Mouse (Mus musculus) urinary bladder, postnatal 14 days (tissue): Measurements from ENCODE around the gene Mars.
A peak's percentile ranks its signal among the peaks of the same experiment; 100 is the strongest.

ENCODE experiments used
- DNase-seq: peaks from one replicate; pipeline ENCODE4 v3.0.0; 2021; ENCODE audit warnings: low spot score

Gene Mars

DNA sequence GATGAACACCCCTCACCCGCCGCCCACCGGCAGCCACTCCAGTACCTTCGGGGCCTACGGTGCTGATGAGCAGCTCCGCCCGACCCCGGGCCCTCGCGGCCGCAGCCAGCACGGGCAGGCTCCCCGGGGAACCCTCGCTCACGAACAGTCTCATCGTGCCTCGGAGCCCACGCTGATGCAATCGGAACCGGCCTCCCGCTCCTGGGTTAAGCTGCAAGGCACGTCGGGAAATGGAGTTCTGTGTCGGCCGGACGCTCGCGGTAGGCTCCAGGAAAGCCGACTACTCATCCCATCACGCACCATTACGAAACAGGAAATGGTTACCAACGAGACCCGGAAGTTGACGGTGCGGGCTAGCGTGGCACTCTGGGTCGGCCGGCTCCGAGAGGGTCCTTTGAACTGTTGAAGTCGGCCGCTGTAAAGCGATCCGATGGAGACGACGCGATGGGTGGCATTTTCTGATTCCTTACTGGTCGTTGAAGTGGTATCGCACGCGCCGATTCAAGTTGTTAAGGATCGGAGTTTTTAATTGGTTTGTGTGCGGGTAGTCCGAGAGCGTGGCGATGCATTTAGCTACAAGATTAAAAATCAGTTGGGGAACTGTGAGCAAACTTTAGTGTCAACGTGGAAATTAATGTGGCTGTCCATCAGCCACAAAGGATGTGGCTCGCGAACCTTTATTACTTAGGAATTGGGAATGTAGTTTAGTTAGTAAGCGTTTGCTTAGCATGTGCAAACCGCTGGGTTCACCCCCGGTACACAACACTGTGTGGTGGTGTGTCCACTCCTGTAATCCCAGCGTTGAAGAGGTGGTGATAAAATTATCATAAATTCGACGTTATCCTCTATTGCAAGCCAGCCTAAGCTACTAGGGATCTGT, at the start of gene Mars:
TSS of gene Mars (minus strand) at position 311 of the 880 bp plus-strand sequence.
- DNase-seq, result peak; percentile 94

DNA sequence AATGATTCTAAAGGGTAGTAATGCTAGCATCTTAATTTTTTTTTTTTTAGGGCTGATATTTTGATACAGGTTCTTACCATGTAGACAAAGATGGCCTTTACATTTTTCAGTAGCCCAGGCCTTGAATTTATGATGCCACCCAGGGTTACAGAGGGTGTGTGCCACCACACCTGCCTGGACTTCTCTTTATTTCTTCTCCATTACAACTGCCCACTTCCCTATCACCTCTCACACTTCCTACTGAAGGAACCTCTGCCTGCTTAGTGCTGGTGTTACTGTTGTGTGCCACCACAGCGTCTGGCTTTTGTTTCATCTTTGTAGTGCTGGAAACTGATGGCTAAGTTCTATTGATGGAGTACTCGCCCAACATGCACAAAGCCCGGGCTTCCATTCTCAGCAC, 49.1 kb upstream of the Mars start:
- no peak for DNase-seq

DNA sequence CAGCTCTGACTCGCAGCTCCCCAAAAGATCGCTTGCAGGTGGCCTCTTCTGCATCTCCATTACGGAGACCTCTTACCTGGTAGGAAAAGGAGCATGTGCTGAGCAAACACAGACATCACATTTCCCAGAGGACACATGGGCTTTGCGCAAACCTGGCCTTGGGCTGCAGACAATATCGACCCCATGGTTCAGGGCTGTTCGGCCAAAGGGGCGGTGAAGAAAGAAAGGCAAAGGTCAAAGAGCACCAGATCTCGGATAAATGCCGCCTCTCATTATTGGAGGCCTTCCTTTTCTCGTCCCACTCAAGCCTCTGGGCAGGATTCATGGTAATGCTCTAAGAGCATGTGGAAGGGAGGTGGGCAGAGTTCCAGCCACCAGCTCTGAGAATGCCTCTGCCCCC, 43.8 kb upstream of the Mars start:
- DNase-seq, result no peak

DNA sequence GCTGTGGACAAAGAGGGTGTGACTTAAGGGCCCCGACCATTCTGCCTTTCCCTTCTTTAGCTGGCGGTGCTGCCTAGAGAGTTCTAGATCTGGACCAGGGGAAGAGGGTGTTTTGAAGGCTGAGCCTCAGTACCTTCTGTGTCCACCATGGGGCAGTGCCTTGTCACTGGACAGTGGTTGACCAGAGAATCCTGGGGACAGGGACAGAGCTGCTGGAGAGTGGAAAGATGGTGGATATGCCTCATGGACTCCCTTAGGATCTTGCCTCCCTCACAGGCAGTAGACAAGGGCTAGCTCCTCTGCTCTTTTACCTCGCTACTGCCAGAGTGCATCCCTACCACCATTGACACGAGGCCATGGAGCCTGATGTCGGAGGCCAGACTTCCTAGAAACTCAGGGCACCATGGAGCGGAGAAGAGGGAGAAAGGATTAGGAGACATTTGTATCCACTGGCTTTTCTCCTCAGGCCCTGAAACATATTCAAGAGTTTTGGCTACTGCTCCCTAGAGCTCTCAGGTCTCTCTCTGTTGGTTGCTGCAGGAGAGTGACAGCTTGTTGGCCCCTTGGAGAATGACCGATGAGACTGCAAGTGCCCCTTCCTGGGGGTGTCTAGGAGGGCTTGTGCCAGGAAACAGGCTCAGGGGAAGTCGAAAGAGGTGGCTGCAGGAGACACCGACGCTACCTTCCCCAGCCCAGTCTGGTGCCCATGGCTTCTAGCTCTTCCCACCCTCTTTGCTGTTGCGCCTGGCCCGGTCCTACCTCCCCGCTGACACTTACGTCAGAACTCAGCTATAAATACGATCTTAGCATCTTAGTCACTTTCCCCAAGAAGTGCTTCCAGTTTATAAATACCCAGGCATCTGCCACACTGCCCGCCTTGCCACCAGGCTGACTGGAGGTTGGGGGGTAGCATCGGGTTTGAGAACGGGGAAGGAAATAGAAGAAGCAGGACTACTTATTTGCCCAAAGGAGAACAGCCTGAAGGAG, 42.6 kb upstream of the Mars start, which contains the start of gene Inhbe:
TSS of gene Inhbe (minus strand) at position 503 of the 987 bp plus-strand sequence.
- no peak for DNase-seq

DNA sequence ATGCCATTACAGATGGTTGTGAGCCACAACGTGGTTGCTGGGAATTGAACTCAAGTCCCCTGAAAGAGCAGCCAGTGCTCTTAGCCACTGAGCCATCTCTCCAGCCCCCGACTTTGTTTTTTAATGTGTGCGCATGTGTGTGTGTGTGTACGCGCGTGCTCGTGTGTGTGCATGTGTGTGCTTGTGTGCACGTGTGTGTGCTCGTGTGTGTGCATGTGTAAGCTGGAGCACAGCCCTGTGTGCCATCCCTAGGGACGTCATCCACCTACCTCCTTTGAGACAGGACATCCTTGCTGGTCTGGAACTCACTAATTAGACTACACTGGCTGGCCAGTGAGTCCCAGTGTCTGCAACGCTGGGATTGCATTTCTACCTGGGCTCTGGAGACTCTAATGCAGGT, 41.2 kb upstream of the Mars start:
- DNase-seq, result no peak

DNA sequence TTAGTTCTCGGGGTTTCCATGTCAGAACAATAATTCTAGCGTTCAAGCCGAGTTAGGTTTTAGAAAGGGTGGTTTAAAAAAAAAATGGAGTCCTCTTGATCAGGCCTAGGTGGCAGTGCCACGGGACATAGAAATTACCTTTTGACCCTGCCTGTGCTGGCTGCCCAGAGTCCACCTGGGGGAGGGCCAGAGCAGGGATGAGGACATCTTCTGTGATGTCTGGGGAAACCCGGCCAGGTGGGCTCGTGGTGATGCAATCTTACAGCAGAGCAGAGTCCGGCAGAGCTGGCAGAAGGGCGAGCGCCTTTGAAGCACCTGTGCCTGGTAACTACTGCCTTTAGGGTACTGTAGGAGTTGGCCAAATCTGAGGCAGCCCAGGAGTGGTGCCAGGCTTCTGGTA, 40.6 kb upstream of the Mars start:
- DNase-seq, result no peak

DNA sequence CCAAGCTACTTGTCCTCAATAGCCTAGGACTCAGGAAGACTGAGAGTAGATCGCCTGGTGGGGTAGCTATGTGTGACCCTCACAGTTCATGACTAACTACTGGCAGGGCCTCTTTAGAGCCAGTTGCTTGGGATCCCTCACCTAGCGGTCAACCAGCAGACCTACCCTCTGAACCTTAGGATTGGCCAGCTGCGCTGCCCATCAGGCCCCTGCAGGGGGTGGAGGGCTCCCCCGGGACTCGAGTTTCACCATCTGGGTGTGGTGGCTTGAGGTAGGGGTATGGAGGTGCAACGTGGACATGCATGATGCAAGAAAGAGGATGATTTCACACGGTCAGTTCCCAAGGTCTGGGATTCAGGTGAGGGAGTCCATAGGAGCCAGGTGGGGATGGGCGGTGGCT, 40.1 kb upstream of the Mars start:
- no peak for DNase-seq

DNA sequence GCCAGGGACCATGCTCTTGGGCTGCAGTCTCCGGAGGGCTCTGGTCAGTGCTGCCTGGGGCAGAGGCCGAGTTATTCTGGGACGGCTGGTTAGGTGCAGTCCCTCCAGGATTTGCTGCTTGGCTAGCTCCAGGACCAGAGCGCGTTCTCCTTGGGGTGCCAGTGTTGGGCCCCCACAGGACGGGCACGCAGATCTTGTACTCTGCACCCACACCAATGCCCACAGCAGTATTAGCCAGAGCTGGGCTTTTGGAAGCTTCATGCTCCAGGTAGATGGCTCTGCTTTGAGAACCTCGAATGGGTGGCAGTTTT, 39.7 kb upstream of the Mars start:
- DNase-seq, result no peak

DNA sequence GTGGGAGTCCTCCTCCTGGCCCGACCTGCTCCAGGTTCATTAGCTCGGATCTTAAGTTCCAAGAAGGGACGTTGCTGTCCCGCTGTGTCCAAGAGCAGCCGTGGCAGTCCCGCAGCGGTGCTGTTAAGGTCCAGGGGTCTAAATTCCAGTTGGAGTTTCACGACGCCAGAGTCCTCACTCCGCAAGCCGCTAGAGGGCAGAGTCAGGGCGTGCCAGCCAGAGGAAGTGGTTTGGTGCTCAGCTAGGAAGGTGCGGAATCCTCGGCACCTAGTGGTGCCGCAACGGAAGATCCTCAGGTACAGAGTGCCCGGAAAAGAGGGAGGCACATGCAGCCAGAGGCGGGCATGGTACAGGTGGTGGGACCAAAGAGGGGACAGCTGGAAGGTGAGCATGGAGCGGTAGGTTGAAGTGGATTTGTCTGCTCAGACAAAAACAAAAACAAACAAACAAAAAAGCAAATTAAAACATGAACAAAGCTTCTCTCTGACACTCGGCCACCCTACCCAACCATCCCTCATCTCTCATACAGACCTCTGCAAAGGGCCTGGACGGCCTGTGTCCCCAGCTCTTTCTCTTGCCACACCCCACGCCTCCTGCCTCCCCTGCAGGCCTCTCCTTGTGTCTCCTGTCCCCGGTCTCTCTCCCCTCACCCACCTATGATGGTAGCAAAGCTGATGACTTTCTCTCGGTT, 39.2 kb upstream of the Mars start:
- DNase-seq, result peak; percentile 71

DNA sequence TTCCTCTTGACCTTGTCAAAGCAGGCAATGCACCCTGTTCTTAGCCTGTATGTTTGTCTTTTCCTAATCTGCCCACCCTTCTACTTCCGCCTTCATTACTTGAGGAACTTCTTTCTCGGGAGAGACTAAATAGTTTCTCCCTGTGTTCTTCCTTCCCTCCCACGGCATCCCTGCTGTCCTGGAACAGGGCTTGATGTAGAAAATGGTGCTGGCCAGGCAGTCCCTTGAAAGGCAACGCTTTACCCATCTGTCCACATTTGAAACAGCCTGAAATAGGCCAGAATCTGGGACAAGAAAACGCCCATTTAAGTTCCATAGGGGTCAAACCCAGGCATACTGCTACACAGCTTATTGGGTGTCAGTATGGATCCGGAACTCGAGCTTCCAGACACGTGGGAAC, 38.2 kb upstream of the Mars start:
- no peak for DNase-seq

DNA sequence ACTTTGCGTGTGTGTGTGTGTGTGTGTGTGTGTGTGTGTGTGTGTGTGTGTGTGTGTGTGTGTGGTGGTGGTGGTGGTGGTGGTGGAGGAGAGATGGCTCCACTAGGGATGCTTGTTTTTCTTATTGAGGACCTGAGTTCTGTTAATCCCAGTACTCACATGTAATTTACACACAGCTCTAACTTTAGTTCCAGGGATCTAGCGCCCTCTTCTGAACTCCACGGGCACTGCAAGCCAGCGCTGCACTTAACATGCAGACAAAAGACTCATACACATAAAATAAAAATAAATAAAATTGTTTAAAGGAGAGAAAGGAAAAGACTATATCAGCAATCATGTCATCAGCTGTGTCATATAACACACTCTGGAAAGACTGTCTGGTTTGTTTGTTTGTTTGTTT, 37.4 kb upstream of the Mars start:
- no peak for DNase-seq

DNA sequence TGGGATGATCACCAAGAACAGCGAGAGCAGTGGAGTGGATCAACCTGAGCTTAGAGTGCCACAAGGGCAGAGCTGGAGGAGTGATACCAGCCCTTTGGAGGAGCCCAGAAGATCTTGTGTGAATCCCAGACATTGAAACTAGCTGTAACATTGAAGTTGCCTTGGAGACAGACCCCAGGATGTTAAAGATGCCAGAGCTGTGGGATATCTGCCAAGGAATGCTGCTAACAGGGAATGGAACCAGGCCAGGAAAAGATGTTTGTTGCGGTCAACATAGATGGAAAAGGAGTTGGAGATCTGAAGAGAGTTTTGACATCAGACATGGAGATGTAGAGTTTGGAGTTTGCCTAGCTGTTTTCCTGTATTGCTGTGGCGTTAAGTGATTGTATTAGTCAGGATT, 34.6 kb upstream of the Mars start:
- DNase-seq, result no peak

DNA sequence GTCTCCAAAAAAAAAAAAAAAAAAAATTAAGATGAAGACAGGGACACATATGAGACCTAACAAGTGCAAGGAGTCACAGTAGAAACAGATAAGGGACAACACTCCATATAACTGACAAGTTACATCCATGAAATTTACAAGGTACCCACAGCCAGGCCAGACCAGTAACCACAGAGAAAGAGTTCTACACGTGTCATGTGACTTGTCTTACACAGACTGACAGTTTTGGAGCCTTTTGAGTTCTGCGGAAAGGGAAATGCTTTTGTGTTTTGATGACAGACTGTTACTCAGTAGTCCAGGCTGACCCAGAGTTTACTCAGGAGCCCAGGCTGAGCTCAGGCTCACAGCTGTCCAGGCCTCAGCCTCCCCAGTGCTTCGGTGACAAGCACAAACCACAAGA, 31.4 kb upstream of the Mars start:
- no peak for DNase-seq

DNA sequence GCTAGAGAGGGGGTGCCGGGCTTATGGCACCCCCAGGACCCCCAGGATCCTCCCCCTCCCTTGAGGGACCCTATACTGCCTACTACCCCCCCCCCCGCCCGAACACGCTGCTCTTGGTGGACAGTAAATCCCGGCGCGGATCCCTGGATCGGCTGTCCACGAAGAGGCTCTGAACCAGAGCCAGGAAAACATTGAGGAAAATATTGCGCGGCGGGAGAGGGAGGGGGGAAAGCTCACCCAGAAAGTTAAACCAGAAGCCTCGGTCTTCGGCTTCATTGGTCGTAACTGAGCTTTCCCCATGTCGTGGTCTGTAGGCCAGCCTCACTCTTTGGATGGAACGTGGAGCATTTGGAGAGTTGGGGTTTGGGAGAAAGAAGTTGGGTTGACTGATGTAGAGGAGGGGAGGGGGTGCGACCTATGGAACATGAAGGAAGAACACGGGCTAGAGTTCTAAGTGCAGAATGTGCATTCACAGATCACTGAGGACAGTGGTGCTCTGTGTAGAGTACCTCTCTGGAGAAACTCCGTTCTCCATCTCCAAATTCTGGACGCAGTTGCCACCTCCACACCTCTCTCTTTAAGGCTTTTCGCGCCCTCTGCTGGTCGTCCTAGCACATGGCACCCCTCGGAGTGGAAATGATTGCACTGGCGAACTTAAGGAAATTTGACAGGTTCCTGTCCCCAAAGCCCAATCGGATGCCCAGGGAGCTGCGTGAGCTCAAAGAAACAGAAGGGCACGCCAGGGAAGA, 30.5 kb upstream of the Mars start, which contains the start of gene Gli1:
TSS of gene Gli1 (minus strand) at position 84 of the 749 bp plus-strand sequence.
- DNase-seq, result peak; percentile 87

DNA sequence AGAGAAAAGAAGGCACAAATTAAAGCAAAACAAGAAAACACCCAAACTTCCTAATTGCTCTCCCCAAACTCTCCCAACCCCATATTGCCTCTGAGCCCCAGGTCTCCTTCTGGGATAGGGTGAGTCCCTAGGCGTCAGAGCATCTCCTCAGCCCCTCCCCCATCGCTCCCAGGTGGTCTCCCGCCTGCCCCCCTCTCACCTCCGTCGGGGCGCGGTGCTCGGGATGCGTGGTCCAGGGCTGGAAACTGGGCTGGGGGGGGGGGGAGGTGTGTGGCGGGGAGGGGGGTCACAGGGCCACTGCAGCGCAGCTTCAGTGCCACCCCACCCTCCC, 29.7 kb upstream of the Mars start:
- DNase-seq, result no peak

DNA sequence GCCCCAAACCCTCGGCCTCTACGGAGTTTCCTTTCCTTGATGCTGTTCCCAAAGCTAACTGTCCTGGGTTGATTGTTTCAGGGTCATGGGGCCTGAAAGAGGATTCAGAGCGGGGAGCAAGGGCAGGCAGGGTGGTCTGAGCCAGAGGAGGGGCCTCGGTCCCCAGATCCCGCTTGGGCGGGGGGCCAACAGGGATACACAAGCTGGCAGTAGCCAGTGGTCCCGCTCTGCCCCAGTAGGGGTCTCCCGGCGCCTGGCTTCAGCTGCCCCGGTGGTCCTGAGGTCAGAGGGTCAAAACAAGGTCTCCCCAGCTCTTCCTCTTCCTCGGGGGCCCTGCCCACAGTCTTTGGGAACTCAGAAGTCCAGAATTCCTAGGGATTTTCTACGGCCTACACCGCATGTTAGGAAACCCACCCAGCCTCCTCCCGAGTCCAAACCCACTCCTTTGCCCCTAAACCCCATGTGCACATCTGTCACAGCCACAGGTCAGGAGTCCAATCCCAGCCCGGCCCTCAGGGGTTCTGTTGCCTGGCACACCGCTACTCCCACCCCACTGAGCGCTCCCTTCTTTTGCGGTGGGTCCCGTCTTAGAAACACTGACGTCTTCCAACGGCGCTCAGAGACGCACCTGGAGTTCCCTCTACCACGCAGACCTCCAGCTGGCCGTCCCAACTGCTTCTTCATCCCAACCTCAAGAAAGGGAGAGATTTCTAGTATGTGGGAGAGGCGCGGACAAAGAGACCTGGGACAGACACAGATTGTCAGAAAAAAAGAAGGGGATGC, 29.2 kb upstream of the Mars start:
- DNase-seq, result no peak

DNA sequence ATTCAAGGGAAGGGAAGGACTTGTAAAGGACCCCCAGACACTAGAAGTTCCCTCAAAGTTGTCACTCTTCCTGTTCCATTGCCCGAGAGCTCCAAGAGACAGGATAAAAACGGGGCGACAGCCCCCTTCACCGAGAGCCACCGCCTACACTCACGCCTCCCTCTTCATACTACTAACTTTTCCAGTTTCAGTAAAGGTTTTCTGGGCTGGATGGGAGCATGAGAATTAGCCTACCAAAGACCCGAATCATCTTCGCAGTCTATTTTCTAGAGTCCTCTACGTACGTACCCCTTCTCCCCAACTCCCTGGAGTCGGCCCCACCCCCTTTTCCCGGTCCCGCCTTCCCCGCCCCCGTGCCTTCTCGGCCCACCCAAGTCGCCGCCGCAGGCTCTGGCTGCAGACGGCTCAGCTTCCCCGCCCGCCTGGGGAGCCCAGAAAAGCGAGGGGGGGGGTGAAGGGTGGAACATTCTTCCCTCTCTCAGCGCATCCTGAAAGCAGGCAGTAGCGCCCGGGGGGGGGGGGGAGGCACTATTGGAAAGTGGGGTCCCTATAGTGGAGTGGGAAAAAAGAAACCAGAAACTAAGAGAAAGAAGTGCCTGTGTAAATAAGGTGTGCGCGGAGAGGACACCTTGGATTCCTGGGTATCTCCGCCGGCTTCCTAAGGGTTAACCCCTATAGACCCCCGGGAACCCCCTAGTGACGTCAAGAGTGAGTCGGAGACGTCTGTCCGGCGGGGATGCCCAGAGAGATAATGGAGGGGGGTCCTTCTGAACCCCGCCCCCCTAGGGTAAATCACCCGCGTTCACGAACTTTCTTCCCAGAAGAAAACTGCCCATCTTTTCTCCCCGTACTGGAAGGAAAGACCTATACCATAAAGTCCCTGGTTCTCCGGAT, 28.3 kb upstream of the Mars start:
- peak; percentile 64 for DNase-seq

DNA sequence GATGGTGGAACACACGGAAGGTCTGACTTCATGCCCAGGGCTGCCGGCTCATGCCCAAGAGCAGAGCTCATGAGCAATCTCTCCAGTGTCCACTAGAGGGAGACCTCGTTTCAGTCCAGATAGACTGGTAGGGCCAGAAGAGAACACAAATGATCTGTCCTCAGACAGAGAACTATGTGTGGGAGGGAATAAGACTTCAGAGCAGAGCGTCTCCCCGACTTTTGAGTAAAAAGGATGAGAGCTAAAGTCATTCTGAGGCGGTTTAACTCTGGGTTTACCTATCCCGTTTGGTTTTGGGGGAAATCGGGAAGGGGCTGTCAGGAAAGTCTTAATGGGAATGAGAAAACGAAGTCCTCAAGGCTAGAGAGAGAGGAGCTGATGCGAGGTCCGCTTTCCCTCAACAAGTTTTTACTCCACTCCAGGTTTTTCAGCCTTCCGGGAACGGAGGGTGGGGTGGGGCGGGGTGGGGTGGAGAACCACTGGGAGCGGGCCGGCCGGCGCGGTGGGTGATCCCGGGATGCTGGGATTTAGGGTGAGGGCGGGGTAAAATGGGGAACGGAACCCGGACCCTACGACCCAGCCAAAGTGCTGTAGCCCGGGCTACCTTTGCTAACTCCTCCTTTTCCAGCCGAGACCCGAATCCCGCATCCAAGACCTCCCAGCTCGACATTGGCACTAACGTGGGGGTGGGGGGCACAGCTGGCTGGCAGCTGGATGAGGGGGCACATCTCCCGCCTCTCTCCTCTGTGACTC, 27.5 kb upstream of the Mars start:
- DNase-seq, result peak; percentile 90

DNA sequence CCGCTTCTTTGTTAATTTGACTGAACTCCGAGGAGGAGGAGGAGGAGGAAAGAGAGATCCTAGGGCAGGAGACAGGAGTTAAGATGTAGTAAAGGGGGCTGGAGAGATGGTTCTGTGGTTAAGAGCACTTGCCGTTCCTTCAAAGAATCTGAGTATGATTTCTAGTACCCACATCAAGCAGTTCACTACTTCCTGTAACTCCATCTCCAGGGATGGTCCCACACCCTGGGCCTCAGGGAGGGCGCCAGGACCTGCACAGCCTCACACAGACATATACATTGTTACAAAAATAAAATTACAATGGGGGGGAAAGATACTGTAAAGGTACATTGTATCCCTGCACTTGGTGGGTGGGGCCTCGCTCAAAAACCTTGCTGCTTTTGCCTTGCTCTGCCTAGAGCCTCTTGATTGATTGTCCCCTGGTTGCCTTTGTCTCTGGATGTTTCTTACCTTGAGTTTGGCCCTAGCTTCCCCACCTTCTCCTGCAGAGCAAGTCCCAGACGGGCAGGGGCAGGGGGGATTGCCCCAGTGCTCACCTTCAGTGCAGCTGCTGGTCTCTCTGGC, 26.0 kb upstream of the Mars start:
- no peak for DNase-seq
